In the genomic region with DNA sequence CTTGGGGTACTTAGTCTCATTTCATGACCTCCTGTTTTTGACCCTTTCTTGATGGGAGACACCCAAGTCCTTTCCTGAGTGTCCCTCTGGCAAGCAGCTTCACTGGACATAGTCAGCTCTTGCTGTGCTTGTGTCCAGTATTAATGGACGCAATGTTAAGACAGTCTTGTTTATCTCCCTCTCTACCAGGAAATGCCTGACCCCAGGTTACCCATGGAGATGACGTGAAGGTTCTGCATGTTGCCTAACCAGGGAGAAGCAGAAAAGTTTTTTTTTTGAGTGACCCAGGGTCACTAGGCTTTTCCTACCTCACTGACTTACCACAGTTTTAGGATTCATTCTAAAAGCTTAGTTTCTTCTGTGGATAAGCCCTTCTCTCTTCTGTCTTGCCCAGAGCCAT, we compare ENCODE assay signal across 22 mouse cellular contexts. TPM values are rescaled to one million over a fixed set of nuclear protein-coding genes. Genes with fewer than 3 reads are reported as not detected.
DNase-seq lines count a peak whose midpoint lies in the region; ATAC-seq and TF ChIP-seq lines count a peak whose summit lies in the region.
"Had no signal": no experiment of that assay in that cellular context is flagged by ENCODE, and none has a peak within 500 bp of the region (broad histone marks: within the 10 kb centered on the region; RNA-seq: fewer than 3 reads in every experiment).

No protein-coding gene starts in this region.

- H3K27ac ChIP-seq in lung, postnatal 0 days (ENCODE audit: low read length), result no peak overlapping the region
- H3K27ac ChIP-seq: forebrain, embryonic 10.5 days; forebrain, embryonic 13.5 days; hindbrain, embryonic 10.5 days; hindbrain, embryonic 13.5 days had no signal

- no peaks in the 10 kb centered on the region for H3K9me3 ChIP-seq in lung, postnatal 0 days (ENCODE audit: low read length)
- H3K9me3 ChIP-seq: forebrain, embryonic 10.5 days; forebrain, embryonic 13.5 days; hindbrain, embryonic 10.5 days; hindbrain, embryonic 13.5 days had no signal

- H3K9ac ChIP-seq in lung, postnatal 0 days (replicated peaks; ENCODE audit: low read depth), result no peak overlapping the region
- H3K9ac ChIP-seq: forebrain, embryonic 13.5 days; hindbrain, embryonic 13.5 days had no signal

- no peaks in the 10 kb centered on the region for H3K27me3 ChIP-seq in lung, postnatal 0 days (replicated peaks; ENCODE audit: insufficient read depth, low read length)
- H3K27me3 ChIP-seq: forebrain, embryonic 13.5 days; hindbrain, embryonic 13.5 days had no signal

- no peak overlapping the region for H3K4me2 ChIP-seq in lung, postnatal 0 days (replicated peaks; ENCODE audit: low read depth, low read length)
- H3K4me2 ChIP-seq: forebrain, embryonic 13.5 days; heart, embryonic 11.5 days; hindbrain, embryonic 13.5 days had no signal

- TF ChIP-seq EP300 in lung, postnatal 0 days (IDR thresholded peaks at IDR 0.05), result no peak

- H3K36me3 ChIP-seq in lung, postnatal 0 days (ENCODE audit: insufficient read depth, low read length), result no peaks in the 10 kb centered on the region
- H3K36me3 ChIP-seq: forebrain, embryonic 10.5 days; hindbrain, embryonic 10.5 days; hindbrain, embryonic 13.5 days had no signal

- H3K4me1 ChIP-seq in lung, postnatal 0 days (ENCODE audit: insufficient read depth, low read depth, low read length), result no peaks in the 10 kb centered on the region
- H3K4me1 ChIP-seq: forebrain, embryonic 10.5 days; forebrain, embryonic 13.5 days; hindbrain, embryonic 10.5 days; hindbrain, embryonic 13.5 days had no signal

- WGBS in lung, postnatal 0 days, result 80% methylated on average over 2 of the region's 2 CpGs

- no peak for ATAC-seq in lung, postnatal 0 days
- ATAC-seq: CD4-positive, CD25-positive, alpha-beta regulatory T cell, adult 4 months; forebrain, embryonic 13.5 days; forebrain, embryonic 16.5 days; hindbrain, embryonic 16.5 days had no signal

- H3K4me3 ChIP-seq in lung, postnatal 0 days (ENCODE audit: low read depth, low read length), result no peak overlapping the region
- H3K4me3 ChIP-seq: forebrain, embryonic 10.5 days; forebrain, embryonic 13.5 days; hindbrain, embryonic 10.5 days; hindbrain, embryonic 13.5 days had no signal

- peak; percentile 9 for DNase-seq in kidney, adult 11 months
- DNase-seq in kidney, postnatal 4 days, result no peak
- DNase-seq in kidney, postnatal 25 days, result peak; percentile 7 to 49
- no peak for DNase-seq in kidney, postnatal 14 days
- peak; percentile 30 for DNase-seq in lung, postnatal 36 days
- no peak for DNase-seq in lung, postnatal 0 days (ENCODE audit: low spot score)
- DNase-seq: adrenal gland, postnatal 10 days; adrenal gland, postnatal 36 days; cerebellum, adult 18-20 months; cerebellum, adult 9-10 months; cerebellum, postnatal 14 days; gastrocnemius, postnatal 10 days; gastrocnemius, postnatal 36 days; heart, postnatal 36 days had no signal

- TF ChIP-seq CTCF in lung, postnatal 0 days (IDR thresholded peaks at IDR 0.05), result no peak

RNA-seq across cellular contexts. Expression of a gene that starts 24.8 kb away (rescaled TPM):
- polyA plus RNA-seq in lung, postnatal 0 days (2015; fragmentation: Nextera tagmentation; extraction: Ambion mirVana), result 13.4 and 13.9 TPM in 2 replicates
- polyA plus RNA-seq: CD4-positive, CD25-positive, alpha-beta regulatory T cell, adult 4 months had no signal

Comparison
In these comparisons a context has a peak if more than half of its experiments do, and no peak if none do; other contexts are left out.
1. DNase-seq: peak in kidney, adult 11 months (single experiment), kidney, postnatal 25 days (2 of 2) and lung, postnatal 36 days (single experiment); none in kidney, postnatal 4 days (0 of 2), kidney, postnatal 14 days (single experiment) and lung, postnatal 0 days (single experiment).